Mouse (Mus musculus) spleen, adult 18-20 months (tissue): ENCODE data around the gene Rhov.

Experiments
- DNase-seq, 2 experiments: peaks; one replicate each; pipeline ENCODE4 v3.0.0; 2022; ENCODE audit warnings: mixed read lengths in 2 of 2

Gene Rhov

DNA sequence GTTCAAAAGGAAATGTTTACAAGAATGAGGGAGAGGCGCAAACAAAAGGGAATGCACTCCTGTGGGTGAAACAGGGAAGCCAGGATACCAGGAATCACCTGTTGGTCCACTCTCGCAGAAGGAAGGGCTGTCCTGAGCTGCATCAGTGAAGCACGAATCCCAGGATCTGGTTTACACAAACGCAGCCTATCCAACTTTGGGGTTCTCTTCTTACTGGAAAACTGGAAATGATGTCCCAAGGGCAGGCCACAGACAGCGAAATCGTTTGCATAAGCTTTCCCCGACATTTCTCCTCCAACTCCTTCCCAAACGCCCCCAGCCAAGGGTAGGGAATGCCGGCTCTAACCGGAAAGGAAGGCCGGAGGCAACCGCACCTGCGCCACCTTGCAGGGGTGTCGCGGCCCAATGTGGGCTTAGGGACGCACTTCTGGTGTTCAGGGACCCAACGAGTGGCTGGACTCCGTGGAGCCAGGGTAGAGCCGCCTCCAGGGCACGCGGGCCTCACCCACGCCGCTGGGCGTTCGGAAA, 34.3 kb downstream of the Rhov start:
- no peak for DNase-seq

DNA sequence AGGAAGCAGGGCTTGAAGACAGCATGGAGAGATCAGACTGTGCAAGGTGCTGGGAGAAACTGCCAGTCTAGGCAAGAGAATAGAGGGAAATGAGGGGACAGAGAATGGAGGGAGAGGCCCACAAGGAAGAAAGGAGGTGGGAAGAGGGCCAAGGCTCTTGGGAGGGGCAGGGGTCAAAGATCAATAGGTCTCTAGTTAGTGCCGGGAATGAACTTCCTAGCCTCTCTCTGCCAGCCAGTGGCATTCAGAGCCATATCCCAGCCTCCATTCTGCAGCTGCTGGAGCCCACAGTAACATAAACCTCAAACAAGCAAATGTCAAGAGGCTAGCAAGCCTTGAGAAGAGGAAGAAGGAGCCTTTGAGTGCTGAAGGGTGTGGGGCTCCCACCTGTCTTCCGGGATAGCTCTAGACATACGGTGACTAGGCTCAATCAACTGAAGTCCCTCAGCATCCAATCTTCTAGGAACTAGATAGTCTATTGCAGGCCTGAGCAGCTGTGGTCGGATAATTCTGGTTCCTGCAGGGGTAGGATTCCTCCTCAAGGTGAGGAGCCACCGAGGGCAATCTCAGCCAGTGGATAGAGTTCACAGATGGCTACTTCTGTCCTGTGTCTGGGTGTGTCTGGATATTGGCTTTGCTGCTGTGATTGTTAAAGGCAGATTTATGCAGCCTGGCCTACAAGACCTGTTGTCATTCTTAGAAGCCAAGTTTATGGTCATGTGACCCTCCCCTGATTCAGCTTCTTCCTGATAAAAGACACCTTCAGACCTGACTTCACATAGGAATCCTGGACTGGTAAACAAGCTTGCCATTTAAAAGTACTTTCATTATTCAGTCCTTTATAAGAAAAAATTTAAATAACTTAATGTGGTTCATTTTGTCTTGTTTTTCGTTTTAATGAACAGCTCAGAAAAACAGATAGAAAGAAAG, 41.0 kb downstream of the Rhov start, which contains the start of gene Ppp1r14d:
Gene Ppp1r14d (minus strand): TSS at position 132 of the 930 bp plus-strand sequence.
- no peak for DNase-seq
